Mouse (Mus musculus): ENCODE results near the gene Atg4a-ps.

DNA sequence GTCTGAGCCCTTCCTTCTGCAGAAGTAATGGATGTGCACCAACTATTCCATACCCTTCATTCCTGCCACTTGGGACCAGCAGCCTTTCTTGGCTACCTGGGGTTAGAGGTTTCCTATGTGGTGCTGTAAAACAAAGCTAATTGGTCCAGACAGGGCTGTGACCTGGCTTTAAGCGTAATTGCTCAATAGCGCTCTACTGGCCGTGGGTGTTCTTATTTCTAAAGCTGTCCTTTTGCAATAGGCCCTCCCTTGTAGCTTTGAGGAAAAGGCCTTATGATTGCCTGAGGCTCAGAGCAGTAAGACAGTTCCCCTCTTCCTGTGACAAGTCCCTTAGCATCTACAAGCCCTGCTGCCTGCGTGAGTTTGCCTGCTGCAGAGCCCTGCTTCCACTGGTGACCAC, 48.3 kb downstream of the Atg4a-ps start:
- TF ChIP-seq GATA1 (IDR thresholded peaks at IDR 0.05; ENCODE audit: low read length) (no peak), TAL1 (IDR thresholded peaks at IDR 0.05; ENCODE audit: low read length) (no peak)

Measured in erythroblast, embryonic 14.5 days (primary cell).